Comparison of ENCODE assay signal across 29 mouse cellular contexts in the genomic region with DNA sequence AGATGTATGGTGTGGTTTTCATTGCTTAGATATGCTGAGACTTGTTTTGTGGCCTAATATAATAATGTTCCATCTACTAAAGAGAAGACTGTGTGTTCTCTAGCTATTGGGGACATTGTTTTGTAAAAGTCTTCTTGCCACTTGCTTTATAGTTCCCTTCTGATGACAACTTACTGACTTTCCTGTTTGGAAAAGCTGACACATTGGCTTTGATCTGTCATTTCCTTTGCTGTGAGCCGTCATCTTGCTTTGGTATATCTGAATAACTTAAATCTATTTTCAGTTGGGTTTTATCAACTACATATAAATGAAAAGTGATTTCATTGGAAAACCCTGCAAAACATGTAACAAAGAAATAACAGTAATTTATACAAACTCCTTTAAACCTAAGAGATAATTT.
A peak's percentile ranks its signal among the peaks of the same experiment; 100 is the strongest.
DNase-seq lines count a peak whose midpoint lies in the region; ATAC-seq and TF ChIP-seq lines count a peak whose summit lies in the region.
"Had no signal": no experiment of that assay in that cellular context is flagged by ENCODE, and none has a peak within 500 bp of the region (broad histone marks: within the 10 kb centered on the region; RNA-seq: fewer than 3 reads in every experiment).

No protein-coding gene starts in this region.

- H3K27ac ChIP-seq in lung, postnatal 0 days (ENCODE audit: low read length) = no peak overlapping the region
- H3K27ac ChIP-seq: embryonic facial prominence, embryonic 10.5 days; embryonic facial prominence, embryonic 13.5 days; forebrain, embryonic 12.5 days; forebrain, embryonic 15.5 days; hindbrain, embryonic 10.5 days had no signal

- peak; percentile 13 for DNase-seq in heart, adult 11 months
- no peak for DNase-seq in heart, postnatal 14 days
- peak; percentile 53 for DNase-seq in CD4-positive, CD25-positive, alpha-beta regulatory T cell, adult 2 months (ENCODE audit: low read depth, low spot score)
- DNase-seq in lung, postnatal 0 days (ENCODE audit: low spot score) = no peak
- DNase-seq in retina, postnatal 1 day = no peak
- DNase-seq: adrenal gland, adult 2 months; adrenal gland, postnatal 14 days; B cell, adult 2 months; cerebellum, adult 11 months; cerebellum, adult 8-10 months; cerebellum, postnatal 10 days; cerebellum, postnatal 36 days; embryo, embryonic 11 days; gastrocnemius, postnatal 36 days; heart, postnatal 36 days had no signal

- intact Hi-C loops in heart, postnatal 14 days (cut with DNase I) = loop anchor here (10.0 kb wide), 1 partner anchor 534 kb away; a partner anchor contains a TSS

- no peaks in the 10 kb centered on the region for H3K9me3 ChIP-seq in lung, postnatal 0 days (ENCODE audit: low read length)
- H3K9me3 ChIP-seq: embryonic facial prominence, embryonic 10.5 days; embryonic facial prominence, embryonic 13.5 days; forebrain, embryonic 12.5 days; forebrain, embryonic 15.5 days; G1E; hindbrain, embryonic 10.5 days; hindbrain, embryonic 13.5 days had no signal

- TF ChIP-seq CTCF in lung, postnatal 0 days (IDR thresholded peaks at IDR 0.05) = no peak

- H3K27me3 ChIP-seq in lung, postnatal 0 days (replicated peaks; ENCODE audit: insufficient read depth, low read length) = no peaks in the 10 kb centered on the region
- H3K27me3 ChIP-seq: CH12.LX; embryonic facial prominence, embryonic 13.5 days; forebrain, embryonic 12.5 days; forebrain, embryonic 15.5 days; hindbrain, embryonic 13.5 days; Patski had no signal

- ATAC-seq in inflammation-experienced regulatory T-cells, adult 6 months = peak; percentile 38
- ATAC-seq in lung, postnatal 0 days = no peak
- ATAC-seq: forebrain, embryonic 15.5 days; hindbrain, embryonic 16.5 days; intestine, postnatal 0 days; Patski had no signal

- WGBS in lung, postnatal 0 days = 46% methylated on average over 1 of the region's 1 CpGs

- TF ChIP-seq EP300 in lung, postnatal 0 days (IDR thresholded peaks at IDR 0.05) = no peak

- H3K36me3 ChIP-seq in lung, postnatal 0 days (ENCODE audit: insufficient read depth, low read length) = no peaks in the 10 kb centered on the region
- H3K36me3 ChIP-seq: embryonic facial prominence, embryonic 10.5 days; forebrain, embryonic 12.5 days; forebrain, embryonic 15.5 days; hindbrain, embryonic 10.5 days; hindbrain, embryonic 13.5 days had no signal

- H3K9ac ChIP-seq in lung, postnatal 0 days (replicated peaks; ENCODE audit: low read depth) = no peak overlapping the region
- H3K9ac ChIP-seq: embryonic facial prominence, embryonic 13.5 days; forebrain, embryonic 12.5 days; forebrain, embryonic 15.5 days; hindbrain, embryonic 13.5 days had no signal

- no peak overlapping the region for H3K4me2 ChIP-seq in lung, postnatal 0 days (replicated peaks; ENCODE audit: low read depth, low read length)
- H3K4me2 ChIP-seq: embryonic facial prominence, embryonic 13.5 days; forebrain, embryonic 12.5 days; forebrain, embryonic 15.5 days; heart, embryonic 11.5 days; hindbrain, embryonic 13.5 days had no signal

- no peaks in the 10 kb centered on the region for H3K4me1 ChIP-seq in lung, postnatal 0 days (ENCODE audit: insufficient read depth, low read depth, low read length)
- H3K4me1 ChIP-seq: forebrain, embryonic 12.5 days; forebrain, embryonic 15.5 days; hindbrain, embryonic 13.5 days had no signal

- no peak overlapping the region for H3K4me3 ChIP-seq in lung, postnatal 0 days (ENCODE audit: low read depth, low read length)
- H3K4me3 ChIP-seq: embryonic facial prominence, embryonic 10.5 days; embryonic facial prominence, embryonic 13.5 days; erythroblast, embryonic 14.5 days; forebrain, embryonic 12.5 days; forebrain, embryonic 15.5 days; hindbrain, embryonic 10.5 days; hindbrain, embryonic 13.5 days had no signal

Comparison
In these comparisons a context has a peak if more than half of its experiments do, and no peak if none do; other contexts are left out.
1. DNase-seq: peak in heart, adult 11 months (single experiment) and CD4-positive, CD25-positive, alpha-beta regulatory T cell, adult 2 months (single experiment); none in heart, postnatal 14 days (0 of 2), lung, postnatal 0 days (single experiment) and retina, postnatal 1 day (single experiment).